Mouse (Mus musculus) lung, adult 2 months (tissue): ENCODE data around the gene Babam2.

Experiments
- CTCF ChIP-seq: fragments of 200-500 bp; IDR thresholded peaks from 2 replicates; pipeline ENCODE4 v1.5.1; 2011; ENCODE audit warnings: mild to moderate bottlenecking, low read length, control low read depth; ENCODE audit not compliant: insufficient read depth
- POLR2A ChIP-seq: fragments of 200-500 bp; IDR thresholded peaks from 2 replicates; pipeline ENCODE4 v1.6.1; 2011; ENCODE audit warnings: low read depth, mild to moderate bottlenecking, control low read depth, low read length, borderline replicate concordance; ENCODE audit errors: extremely low read depth

DNA sequence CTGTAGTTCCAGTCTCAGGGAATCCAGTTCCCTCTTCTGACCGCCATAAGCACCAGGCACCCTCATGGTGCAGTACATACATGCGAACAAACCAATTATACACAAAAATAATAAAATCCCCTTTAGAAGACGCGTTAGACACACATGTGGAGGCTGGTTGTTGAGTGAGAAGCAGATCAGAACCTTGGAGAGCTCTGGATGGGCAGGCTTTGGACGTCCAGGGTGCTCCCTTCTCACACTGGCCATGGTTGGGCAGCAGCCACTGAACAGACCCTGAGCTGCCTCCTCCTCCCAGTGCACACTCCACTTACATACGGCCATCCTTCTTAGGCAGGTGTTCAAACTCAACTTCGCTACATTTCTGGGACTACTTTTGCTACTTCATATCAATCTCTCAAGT lies 117.6 kb downstream of the Babam2 start:
- TF ChIP-seq POLR2A (no peak), CTCF (no peak)
